ENCODE assay signal across 10 mouse cellular contexts in genomic region chr7:116262101-116262500, GRCm38 (mm10). TPM values are rescaled to one million over a fixed set of nuclear protein-coding genes. Genes with fewer than 3 reads are reported as not detected.
A peak's percentile ranks its signal among the peaks of the same experiment; 100 is the strongest.
DNase-seq lines count a peak whose midpoint lies in the region; ATAC-seq and TF ChIP-seq lines count a peak whose summit lies in the region.
"Had no signal": no experiment of that assay in that cellular context is flagged by ENCODE, and none has a peak within 500 bp of the region (broad histone marks: within the 10 kb centered on the region; RNA-seq: fewer than 3 reads in every experiment).

No protein-coding gene starts in this region.

- WGBS in midbrain, embryonic 10.5 days, result 38% methylated on average over 4 of the region's 4 CpGs
- WGBS in midbrain, embryonic 14.5 days, result 32% methylated on average over 4 of the region's 4 CpGs

- H3K27me3 ChIP-seq in midbrain, embryonic 10.5 days (ENCODE audit: low read depth, poor library complexity, severe bottlenecking), result no peaks in the 10 kb centered on the region
- no peaks in the 10 kb centered on the region for H3K27me3 ChIP-seq in midbrain, embryonic 14.5 days (ENCODE audit: control insufficient read depth, insufficient read depth, low read length)
- H3K27me3 ChIP-seq: liver, embryonic 15.5 days had no signal

- no peak overlapping the region for H3K4me2 ChIP-seq in midbrain, embryonic 14.5 days (ENCODE audit: low read length)
- H3K4me2 ChIP-seq: liver, embryonic 15.5 days had no signal

- peak; percentile 35 for TF ChIP-seq CTCF in cortical plate, adult 2 months (IDR thresholded peaks at IDR 0.05; ENCODE audit: extremely low read depth, insufficient read depth, low read length)

- no peaks in the 10 kb centered on the region for H3K36me3 ChIP-seq in midbrain, embryonic 10.5 days
- no peaks in the 10 kb centered on the region for H3K36me3 ChIP-seq in midbrain, embryonic 14.5 days (ENCODE audit: control insufficient read depth, insufficient read depth, low read length)
- H3K36me3 ChIP-seq: liver, embryonic 15.5 days had no signal

- ATAC-seq in midbrain, embryonic 14.5 days (ENCODE audit: low FRiP score, low TSS enrichment), result no peak

- no peak for DNase-seq in midbrain, embryonic 10.5 days (ENCODE audit: low spot score)
- DNase-seq in midbrain, embryonic 14.5 days, result no peak
- DNase-seq in kidney, adult 9 months, result peak; percentile 83
- peak; percentile 73 for DNase-seq in retina, postnatal 1 day
- no peak for DNase-seq in adrenal gland, postnatal 4 days (ENCODE audit: low spot score in 2 of 2)
- DNase-seq in yolk sac, embryonic 10.5 days (ENCODE audit: low spot score), result no peak
- no peak for DNase-seq in urinary bladder, postnatal 4 days (ENCODE audit: low spot score in 2 of 2)

- H3K27ac ChIP-seq in midbrain, embryonic 10.5 days (replicated peaks), result 0 out of 2 replicates have a peak overlapping the region, but pooled peaks have one; percentile 64
- no peak overlapping the region for H3K27ac ChIP-seq in midbrain, embryonic 14.5 days (replicated peaks; ENCODE audit: low read depth, low read length)
- no peak overlapping the region for H3K27ac ChIP-seq in cortical plate, adult 2 months (ENCODE audit: insufficient read depth, low read length)
- H3K27ac ChIP-seq: liver, embryonic 15.5 days had no signal

- TF ChIP-seq POLR2A in cortical plate, adult 2 months (IDR thresholded peaks at IDR 0.05; ENCODE audit: extremely low read depth, insufficient read depth, low read length), result no peak

- no peaks in the 10 kb centered on the region for H3K9me3 ChIP-seq in midbrain, embryonic 10.5 days (replicated peaks)
- H3K9me3 ChIP-seq in midbrain, embryonic 14.5 days (ENCODE audit: control insufficient read depth, low read length), result no peaks in the 10 kb centered on the region
- H3K9me3 ChIP-seq: liver, embryonic 15.5 days had no signal

- H3K4me3 ChIP-seq in midbrain, embryonic 10.5 days, result no peak overlapping the region
- H3K4me3 ChIP-seq in midbrain, embryonic 14.5 days (replicated peaks; ENCODE audit: low read depth, low read length), result no peak overlapping the region
- no peak overlapping the region for H3K4me3 ChIP-seq in cortical plate, adult 2 months (ENCODE audit: insufficient read depth, low read length)
- H3K4me3 ChIP-seq: liver, embryonic 15.5 days had no signal

- no peak overlapping the region for H3K9ac ChIP-seq in midbrain, embryonic 14.5 days (replicated peaks; ENCODE audit: low read length)
- H3K9ac ChIP-seq: liver, embryonic 15.5 days had no signal

- peaks cover 52% of the 10 kb centered on the region for H3K4me1 ChIP-seq in midbrain, embryonic 10.5 days
- no peaks in the 10 kb centered on the region for H3K4me1 ChIP-seq in midbrain, embryonic 14.5 days (ENCODE audit: control insufficient read depth, insufficient read depth, low read length)
- H3K4me1 ChIP-seq in cortical plate, adult 2 months (ENCODE audit: control insufficient read depth, insufficient read depth, low read length), result peaks cover 2% of the 10 kb centered on the region; the same call in 1 of the 2 replicates
- H3K4me1 ChIP-seq: liver, embryonic 15.5 days had no signal

RNA-seq across cellular contexts. Expression of gene Plekha7, which starts 46.1 kb away (rescaled TPM):
- 25.5 and 25.7 TPM in 2 replicates for polyA plus RNA-seq in midbrain, embryonic 10.5 days (2016; fragmentation: Nextera tagmentation; extraction: Ambion mirVana)
- 7.0 and 8.6 TPM in 2 replicates for polyA plus RNA-seq in midbrain, embryonic 14.5 days (2014; fragmentation: Nextera tagmentation; extraction: Ambion mirVana)
- 25.5 and 31.7 TPM in 2 replicates for polyA plus RNA-seq in cortical plate, adult 2 months (2012; rRNA removed)
- 10 to 100 TPM; 19.0 to 24.8 TPM for total RNA-seq in adrenal gland, postnatal 4 days (2021)
- total RNA-seq: granulocyte monocyte progenitor cell, adult 5-6 weeks had no signal

Comparison
In these comparisons a context has a peak if more than half of its experiments do, and no peak if none do; other contexts are left out.
1. DNase-seq: peak in kidney, adult 9 months (single experiment) and retina, postnatal 1 day (single experiment); none in midbrain, embryonic 10.5 days (single experiment), midbrain, embryonic 14.5 days (single experiment), adrenal gland, postnatal 4 days (0 of 2), yolk sac, embryonic 10.5 days (single experiment) and urinary bladder, postnatal 4 days (0 of 2).